Mouse (Mus musculus): ENCODE measurements around the gene Vmn2r11.
"Not testable (repeated sequence)": the region's sequence is repeated elsewhere in the genome, so short reads cannot be mapped to it uniquely, and the experiment has no call there.

- not testable (repeated sequence) for TF ChIP-seq CTCF (conservative IDR thresholded peaks at IDR 0.05; ENCODE audit: insufficient read depth, insufficient read length, low read depth, low read length); POLR2A (IDR thresholded peaks at IDR 0.05; ENCODE audit: low read depth, low read length)
These were observed 52.9 kb downstream of the Vmn2r11 start, which contains the start of gene Vmn2r10 for GRCm38 (mm10) chr5:109006427-109006826.
